Mouse (Mus musculus): ENCODE measurements around the gene Nt5m.

DNA sequence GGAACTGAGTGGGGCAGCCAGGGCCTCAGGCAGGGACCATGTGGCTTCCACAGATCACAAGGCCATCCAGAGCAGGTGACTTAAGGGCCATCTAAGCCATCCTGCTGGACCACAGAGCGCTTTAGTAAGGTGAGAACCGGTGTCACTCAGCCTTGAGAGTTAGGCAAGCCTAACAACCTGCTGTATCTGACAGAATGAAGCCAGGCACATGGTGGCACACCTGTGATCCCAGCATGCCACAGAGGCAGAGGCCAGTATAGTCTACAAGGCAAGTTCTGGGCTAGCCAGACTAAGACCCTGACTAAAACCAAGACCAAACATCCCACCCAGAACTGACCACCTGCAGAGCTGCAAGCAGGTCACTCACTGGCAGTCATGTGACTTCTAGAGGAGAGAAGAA lies 33.6 kb upstream of the Nt5m start:
- TF ChIP-seq GATA1 (IDR thresholded peaks at IDR 0.05; ENCODE audit: low read length): no peak
- TF ChIP-seq TAL1 (IDR thresholded peaks at IDR 0.05; ENCODE audit: low read length): no peak
